Mouse (Mus musculus) testis, adult 10 weeks (tissue): ENCODE results near the gene Evx1. TPM values are rescaled to one million over a fixed set of nuclear protein-coding genes. Genes with fewer than 3 reads are reported as not detected.

Experiments used
- polyA plus RNA-seq: library from polyadenylated mRNA; stranded (reverse); fragments of 350-450 nt; fragmentation: Illumina TruSeq; extraction: RNeasy Lipid Tissue Mini Kit (QIAGEN cat#74804); gene quantifications from one replicate; pipeline ENCODE4 v1.2.3, GENCODE M21; 2014; ENCODE audit warnings: low read depth, low replicate concordance

The Evx1 gene
- polyA plus RNA-seq, result not detected

DNA sequence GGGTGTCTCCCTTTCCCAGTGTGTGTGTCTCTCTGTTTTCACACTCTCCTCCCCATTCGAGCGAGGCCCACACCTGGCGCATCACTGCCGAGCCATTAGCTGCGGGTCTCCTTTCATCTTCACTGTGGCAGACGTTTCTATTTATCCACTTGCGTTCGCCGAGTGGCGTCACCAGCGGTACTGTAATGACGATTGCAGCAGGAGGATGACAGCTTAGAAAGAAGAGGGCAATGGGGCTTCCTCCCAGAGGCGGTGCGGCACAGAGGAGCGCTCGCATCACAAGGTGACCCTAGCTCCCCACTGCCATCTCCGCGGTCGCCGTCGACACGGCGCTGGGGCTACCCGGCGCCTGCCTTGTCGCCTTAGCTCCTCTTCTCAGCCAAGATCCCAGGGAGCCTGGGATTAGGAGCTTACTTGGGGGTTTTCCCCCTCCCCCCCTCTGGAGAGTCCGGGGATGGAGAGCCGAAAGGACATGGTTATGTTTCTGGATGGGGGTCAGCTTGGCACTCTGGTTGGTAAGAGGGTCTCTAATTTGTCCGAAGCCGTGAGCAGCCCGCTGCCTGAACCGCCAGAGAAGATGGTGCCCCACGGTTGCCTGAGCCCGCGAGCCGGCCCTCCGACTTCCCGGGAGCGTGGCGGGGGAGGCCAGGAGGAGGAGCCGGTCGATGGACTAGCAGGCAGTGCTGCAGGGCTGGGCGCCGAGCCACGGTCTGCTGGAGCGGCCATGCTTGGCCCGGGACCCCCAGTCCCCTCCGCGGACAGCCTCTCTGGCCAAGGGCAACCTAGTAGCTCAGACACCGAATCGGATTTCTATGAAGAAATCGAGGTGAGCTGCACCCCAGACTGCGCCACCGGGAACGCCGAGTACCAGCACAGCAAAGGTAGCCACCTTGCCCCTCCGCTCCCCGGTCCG is at the start of gene Evx1:
Evx1 (plus strand) TSS at position 108 of the 913 bp plus-strand sequence.

Other genes with a start within 250 kb of the Evx1 start
- 0.13 TPM for gene Hoxa1, start 155.2 kb upstream of the Evx1 start, polyA plus RNA-seq
- gene Hoxa2, start 148.7 kb upstream of the Evx1 start, polyA plus RNA-seq, result not detected
- gene 5730596B20Rik, start 136.0 kb upstream of the Evx1 start, polyA plus RNA-seq, result not detected
- 51.6 TPM for gene Hoxa4, start 121.7 kb upstream of the Evx1 start, polyA plus RNA-seq
- 0.28 TPM for gene Hoxa5, start 108.9 kb upstream of the Evx1 start, polyA plus RNA-seq
- not detected for gene Hoxa6, start 104.8 kb upstream of the Evx1 start, polyA plus RNA-seq
- 2.9 TPM for gene Hoxa3, start 100.2 kb upstream of the Evx1 start, polyA plus RNA-seq
- not detected for gene Gm28308, start 100.2 kb upstream of the Evx1 start, polyA plus RNA-seq
- 0.59 TPM for gene Hoxa7, start 91.6 kb upstream of the Evx1 start, polyA plus RNA-seq
- 0.43 TPM for gene Hoxa9, start 82.4 kb upstream of the Evx1 start, polyA plus RNA-seq
- not detected for gene Hoxa10, start 72.6 kb upstream of the Evx1 start, polyA plus RNA-seq
- gene Hoxa11, start 67.7 kb upstream of the Evx1 start, polyA plus RNA-seq, result not detected
- gene Hoxa13, start 52.6 kb upstream of the Evx1 start, polyA plus RNA-seq, result not detected